Mouse (Mus musculus): Measurements from ENCODE around the gene Gm28372. TPM values are rescaled to one million over a fixed set of nuclear protein-coding genes. Genes with fewer than 3 reads are reported as not detected.

Gm28372 gene
- total and polyA plus RNA-seq, 2 experiments from 2014 or later, result 0.15 TPM; not detected in 1

DNA sequence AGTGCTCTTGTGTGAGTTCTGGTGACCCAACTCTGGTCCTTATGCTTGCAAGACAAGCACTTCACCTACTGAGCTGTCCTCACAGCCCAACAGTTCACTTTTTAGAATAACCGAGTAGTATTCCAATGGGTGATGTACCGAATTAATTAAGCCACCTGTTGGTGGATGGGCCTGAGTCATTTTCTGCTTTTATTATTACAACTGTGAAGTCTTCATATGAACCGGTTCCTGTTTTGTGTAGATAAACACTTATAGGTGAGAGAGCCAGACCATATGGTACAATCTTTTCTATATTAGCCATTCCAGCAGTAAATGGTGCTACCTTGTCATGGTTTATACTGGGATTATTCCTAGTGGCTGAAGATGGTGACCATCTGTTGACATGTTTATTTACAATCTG, 7.7 kb downstream of the Gm28372 start:
- Histone ChIP-seq H3K27me3 (ENCODE audit: insufficient read depth, low read length) (no peaks in the 10 kb centered on the region), H3K4me1 (ENCODE audit: insufficient read depth, low read length) (no peaks in the 10 kb centered on the region), H3K9me3 (ENCODE audit: low read length) (no peaks in the 10 kb centered on the region), H3K9ac (replicated peaks; ENCODE audit: low read length, poor library complexity, severe bottlenecking) (no peak overlapping the region), H3K27ac (ENCODE audit: low read depth, low read length) (no peak overlapping the region), H3K4me3 (ENCODE audit: low read depth, low read length) (no peak overlapping the region), H3K36me3 (ENCODE audit: insufficient read depth, low read length) (no peaks in the 10 kb centered on the region), H3K4me2 (ENCODE audit: low read depth, low read length, poor library complexity, severe bottlenecking) (no peak overlapping the region)
- DNase-seq (ENCODE audit: low spot score), result no peak
- no peak for ATAC-seq (ENCODE audit: low FRiP score)
- WGBS, result 83% methylated on average over 3 of the region's 3 CpGs
- no peak for TF ChIP-seq CTCF (IDR thresholded peaks at IDR 0.05)

DNA sequence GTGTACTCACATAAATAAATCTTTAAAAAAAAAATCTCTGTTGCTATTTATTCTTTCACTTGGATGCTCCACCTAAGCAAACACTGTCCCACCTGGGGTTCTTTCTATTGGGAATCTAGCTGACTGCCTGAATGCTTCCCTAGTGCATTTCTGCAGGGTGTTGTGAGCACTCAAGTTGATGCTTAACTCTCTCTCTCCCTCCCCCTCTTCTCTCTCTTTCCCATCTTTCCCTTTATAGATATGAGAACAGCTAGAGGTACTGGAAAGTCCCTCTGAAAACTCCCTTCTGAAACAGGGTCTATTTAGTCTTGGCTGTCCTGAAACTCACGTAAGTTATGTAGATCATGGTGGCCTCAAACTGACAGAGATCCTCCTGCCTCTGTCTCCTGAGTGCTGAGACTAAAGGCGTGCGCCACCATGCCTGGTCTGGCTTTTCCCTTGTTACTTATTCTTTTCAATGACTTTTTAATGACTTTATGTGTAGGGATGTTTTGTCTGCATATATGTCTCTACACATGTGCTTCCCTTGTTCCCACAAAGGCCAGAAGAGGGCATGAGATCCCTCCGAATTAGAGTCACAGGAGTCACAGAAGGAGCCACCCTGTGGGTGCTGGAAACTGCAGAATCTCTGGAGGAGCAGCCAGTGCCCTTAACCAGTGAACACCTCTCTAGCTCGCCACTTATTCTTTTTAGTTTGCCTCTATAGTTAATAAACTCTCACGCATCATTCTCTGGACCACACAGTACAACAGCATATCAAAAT, 9.2 kb downstream of the Gm28372 start:
- no peak overlapping the region for H3K9ac ChIP-seq (replicated peaks; ENCODE audit: low read length, poor library complexity, severe bottlenecking)
- H3K27me3 ChIP-seq (ENCODE audit: insufficient read depth, low read length), result no peaks in the 10 kb centered on the region
- no peak for DNase-seq (ENCODE audit: low spot score)
- no peak overlapping the region for H3K27ac ChIP-seq (ENCODE audit: low read depth, low read length)
- H3K4me3 ChIP-seq (ENCODE audit: low read depth, low read length), result no peak overlapping the region
- H3K36me3 ChIP-seq (ENCODE audit: insufficient read depth, low read length), result 0 out of 2 replicates have a peak, but pooled peaks cover 8% of the 10 kb centered on the region
- WGBS, result 75% methylated on average over 6 of the region's 6 CpGs
- peak; percentile 41 for TF ChIP-seq CTCF (IDR thresholded peaks at IDR 0.05)
- H3K4me1 ChIP-seq (ENCODE audit: insufficient read depth, low read length), result no peaks in the 10 kb centered on the region
- no peak for ATAC-seq (ENCODE audit: low FRiP score)
- H3K4me2 ChIP-seq (ENCODE audit: low read depth, low read length, poor library complexity, severe bottlenecking), result no peak overlapping the region
- H3K9me3 ChIP-seq (ENCODE audit: low read length), result no peaks in the 10 kb centered on the region

DNA sequence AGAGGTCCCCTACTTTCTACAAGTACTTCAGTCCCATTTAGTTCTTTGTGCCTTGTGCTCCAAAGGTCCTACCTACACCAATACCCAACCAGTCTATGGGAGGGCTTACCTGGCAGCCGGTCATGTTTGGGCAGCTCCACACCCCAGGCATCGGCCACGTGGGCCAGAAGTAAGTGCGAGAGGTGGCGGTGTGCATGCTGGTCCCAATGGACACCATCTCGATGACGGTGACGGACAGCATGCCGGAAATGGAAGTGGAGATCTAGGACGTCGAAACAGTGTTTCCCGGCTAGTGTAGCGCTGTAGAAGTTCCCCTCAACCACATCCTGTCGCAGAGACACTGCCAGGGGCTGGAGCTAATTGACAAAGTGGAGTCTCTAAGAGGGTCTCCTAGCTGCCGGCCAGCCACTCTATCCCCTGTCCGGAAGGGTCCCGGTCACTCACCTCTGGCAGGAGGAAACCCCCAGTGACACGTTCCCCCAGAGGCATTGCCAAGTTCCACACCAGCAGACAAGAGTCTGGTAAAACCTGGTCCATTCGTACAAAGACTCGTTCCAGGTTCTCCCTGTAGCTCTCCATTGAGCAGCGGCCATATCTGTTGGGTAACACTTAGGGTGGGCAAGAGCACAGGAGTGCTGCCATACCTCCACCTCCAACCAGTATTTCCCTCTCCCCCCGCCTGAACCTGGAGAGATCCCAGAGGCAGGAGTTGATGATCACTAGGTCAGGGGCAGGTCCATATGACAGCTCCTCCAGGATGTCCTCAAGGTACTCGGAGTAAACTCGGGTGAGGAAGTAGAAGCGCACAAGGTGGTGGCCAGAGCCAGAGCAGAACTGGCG, 17.0 kb downstream of the Gm28372 start:
- Histone ChIP-seq H3K36me3 (ENCODE audit: insufficient read depth, low read length) (0 out of 2 replicates have a peak, but pooled peaks cover 9% of the 10 kb centered on the region), H3K9ac (replicated peaks; ENCODE audit: low read length, poor library complexity, severe bottlenecking) (no peak overlapping the region), H3K9me3 (ENCODE audit: low read length) (no peaks in the 10 kb centered on the region), H3K27me3 (ENCODE audit: insufficient read depth, low read length) (no peaks in the 10 kb centered on the region), H3K4me3 (ENCODE audit: low read depth, low read length) (no peak overlapping the region), H3K4me2 (ENCODE audit: low read depth, low read length, poor library complexity, severe bottlenecking) (no peak overlapping the region), H3K4me1 (ENCODE audit: insufficient read depth, low read length) (peaks cover 15% of the 10 kb centered on the region; the same call in 1 of the 2 replicates), H3K27ac (ENCODE audit: low read depth, low read length) (no peak overlapping the region)
- 97% methylated on average over 26 of the region's 26 CpGs for WGBS
- TF ChIP-seq CTCF (IDR thresholded peaks at IDR 0.05), result no peak
- ATAC-seq (ENCODE audit: low FRiP score) (no peak), DNase-seq (ENCODE audit: low spot score) (no peak)

DNA sequence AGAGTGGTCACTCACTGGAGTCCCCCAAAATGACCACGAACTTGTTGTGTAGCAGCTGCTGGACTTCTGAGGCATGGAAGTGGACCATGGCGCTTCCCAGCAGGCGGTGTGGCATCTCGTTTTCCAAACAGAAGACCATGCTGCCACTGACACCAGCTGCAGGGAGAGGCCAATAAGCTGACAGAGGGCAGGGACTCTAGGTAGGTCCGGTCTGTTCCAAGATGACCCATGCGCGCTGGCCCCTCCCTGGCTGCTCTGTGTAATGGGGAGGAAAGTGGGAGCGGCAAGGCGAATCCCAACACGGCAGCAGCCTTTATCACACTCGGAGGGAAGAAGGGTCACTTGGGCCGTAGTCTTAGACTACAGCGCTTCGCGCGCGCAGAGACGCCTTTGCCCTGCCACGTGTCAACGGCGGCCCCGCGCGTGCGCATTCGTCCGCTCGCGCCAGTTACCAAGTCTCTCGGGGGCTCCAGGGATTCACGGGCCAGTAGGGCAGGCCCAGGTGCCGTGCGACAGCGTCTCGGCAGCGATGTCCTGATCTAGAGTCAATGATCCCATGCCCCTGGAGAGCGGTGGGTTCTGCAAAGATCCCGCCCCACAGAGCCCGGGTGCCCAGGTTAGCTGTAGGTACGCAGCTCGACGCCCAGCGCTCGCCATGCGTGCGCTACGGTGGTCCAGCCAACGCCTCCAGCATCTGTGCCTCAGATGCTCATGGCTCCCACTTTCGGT, 18.5 kb downstream of the Gm28372 start:
- peaks cover 15% of the 10 kb centered on the region; the same call in 1 of the 2 replicates for H3K4me1 ChIP-seq (ENCODE audit: insufficient read depth, low read length)
- no peak for TF ChIP-seq CTCF (IDR thresholded peaks at IDR 0.05)
- H3K4me3 ChIP-seq (ENCODE audit: low read depth, low read length), result peak overlapping the region; percentile 86
- no peaks in the 10 kb centered on the region for H3K27me3 ChIP-seq (ENCODE audit: insufficient read depth, low read length)
- 0 out of 2 replicates have a peak, but pooled peaks cover 8% of the 10 kb centered on the region for H3K36me3 ChIP-seq (ENCODE audit: insufficient read depth, low read length)
- peak overlapping the region; percentile 97 for H3K27ac ChIP-seq (ENCODE audit: low read depth, low read length)
- ATAC-seq (ENCODE audit: low FRiP score) (peak; percentile 79), DNase-seq (ENCODE audit: low spot score) (peak; percentile 87)
- 15% methylated on average over 49 of the region's 49 CpGs for WGBS
- H3K9me3 ChIP-seq (ENCODE audit: low read length), result no peaks in the 10 kb centered on the region
- H3K9ac ChIP-seq (replicated peaks; ENCODE audit: low read length, poor library complexity, severe bottlenecking), result peak overlapping the region; percentile 90
- peak overlapping the region; percentile 90 for H3K4me2 ChIP-seq (ENCODE audit: low read depth, low read length, poor library complexity, severe bottlenecking)

DNA sequence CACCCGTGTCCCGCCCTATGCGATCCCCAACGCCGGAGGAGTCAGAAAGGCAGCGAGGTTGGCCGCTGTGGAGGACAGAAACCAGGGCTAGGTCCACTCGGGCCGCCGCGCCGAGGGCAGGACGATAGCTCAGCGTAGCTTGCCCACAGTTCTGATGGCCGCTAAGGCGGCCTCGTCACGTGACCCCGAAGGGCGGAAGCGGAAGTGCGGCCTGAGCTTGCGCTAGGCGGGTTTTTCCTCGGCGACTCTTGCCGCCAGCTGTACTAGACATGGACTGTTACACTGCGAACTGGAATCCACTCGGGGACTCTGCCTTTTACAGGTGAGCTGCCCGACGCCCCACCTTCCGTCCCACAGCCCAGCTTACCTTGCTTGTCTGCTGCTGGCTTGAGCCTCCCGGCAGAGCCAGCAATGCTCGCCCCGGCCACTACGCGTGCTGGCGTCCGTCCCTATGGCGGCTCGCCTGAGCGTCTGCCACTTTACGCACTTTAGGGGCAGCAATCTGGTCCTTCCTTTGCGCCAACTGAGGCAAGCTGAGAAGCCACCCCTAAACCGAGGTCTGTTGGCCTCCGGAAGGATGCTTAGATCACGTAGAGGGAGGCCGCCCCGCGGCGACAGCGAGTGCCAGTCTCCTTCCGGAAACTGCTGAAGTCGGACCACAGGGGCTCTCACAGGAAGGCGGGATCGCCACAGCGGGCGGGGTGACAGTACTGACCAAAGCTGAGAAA, 19.3 kb downstream of the Gm28372 start, which contains the start of the genes Vps16 and Pced1a:
Vps16 (plus strand) TSS at position 214 of the 728 bp plus-strand sequence.
Pced1a (minus strand) TSS at position 576 of the 728 bp plus-strand sequence.
- H3K27ac ChIP-seq (ENCODE audit: low read depth, low read length), result peak within 1 kb of the TSS; percentile 97
- H3K4me2 ChIP-seq (ENCODE audit: low read depth, low read length, poor library complexity, severe bottlenecking), result peak within 1 kb of the TSS; percentile 90
- peak within 1 kb of the TSS; percentile 86 for H3K4me3 ChIP-seq (ENCODE audit: low read depth, low read length)
- peak; percentile 73 for TF ChIP-seq CTCF (IDR thresholded peaks at IDR 0.05)
- H3K4me1 ChIP-seq (ENCODE audit: insufficient read depth, low read length), result peaks cover 15% of the 10 kb centered on the region; the same call in 1 of the 2 replicates
- peak; percentile 95 for ATAC-seq (ENCODE audit: low FRiP score)
- peak within 1 kb of the TSS; percentile 90 for H3K9ac ChIP-seq (replicated peaks; ENCODE audit: low read length, poor library complexity, severe bottlenecking)
- no peaks in the 10 kb centered on the region for H3K27me3 ChIP-seq (ENCODE audit: insufficient read depth, low read length)
- H3K36me3 ChIP-seq (ENCODE audit: insufficient read depth, low read length), result 0 out of 2 replicates have a peak, but pooled peaks cover 1% of the 10 kb centered on the region
- DNase-seq (ENCODE audit: low spot score), result peak; percentile 95
- H3K9me3 ChIP-seq (ENCODE audit: low read length), result no peaks in the 10 kb centered on the region
- under 1% methylated on average over 58 of the region's 58 CpGs for WGBS

All from midbrain, postnatal 0 days (tissue).